Mouse (Mus musculus) liver, adult 2 months (tissue): ENCODE measurements around the gene Plcb2. TPM values are rescaled to one million over a fixed set of nuclear protein-coding genes. Genes with fewer than 3 reads are reported as not detected.

Experiments used
- DNase-seq: peaks from one replicate; pipeline ENCODE4 v3.0.0-alpha.2; 2011; ENCODE audit warnings: low read depth, low spot score; ENCODE audit errors: extremely low read depth
- H3K27ac ChIP-seq: fragments of 200-500 bp; replicated peaks from 2 replicates; pipeline ENCODE4 v1.5.1; 2012; ENCODE audit warnings: low read depth, mild to moderate bottlenecking, control low read depth, inconsistent platforms, low read length; ENCODE audit not compliant: insufficient read depth
- H3K27me3 ChIP-seq: fragments of 200-500 bp; 2 replicates; pipeline ENCODE4 v1.6.1; 2012; ENCODE audit warnings: mild to moderate bottlenecking, moderate library complexity, low read length, inconsistent platforms; ENCODE audit not compliant: control insufficient read depth, insufficient read depth
- H3K36me3 ChIP-seq: fragments of 200-500 bp; 2 replicates; pipeline ENCODE4 v1.6.1; 2012; ENCODE audit warnings: low read length, inconsistent platforms; ENCODE audit not compliant: control insufficient read depth, insufficient read depth
- H3K4me1 ChIP-seq: fragments of 200-500 bp; 2 replicates; pipeline ENCODE4 v1.6.1; 2011; ENCODE audit warnings: low read length; ENCODE audit not compliant: control insufficient read depth, insufficient read depth
- H3K4me3 ChIP-seq: fragments of 200-500 bp; 2 replicates; pipeline ENCODE4 v1.5.1; 2011; ENCODE audit warnings: low read depth, mild to moderate bottlenecking, control low read depth, low read length, moderate library complexity; ENCODE audit not compliant: insufficient read depth
- H3K79me2 ChIP-seq: fragments of 200-500 bp; 2 replicates; pipeline ENCODE4 v1.6.1; 2012; ENCODE audit warnings: inconsistent platforms, mild to moderate bottlenecking, low read length, moderate library complexity; ENCODE audit not compliant: control insufficient read depth, insufficient read depth
- H3K9ac ChIP-seq: fragments of 200-500 bp; 2 replicates; pipeline ENCODE4 v1.6.1; 2012; ENCODE audit warnings: low read depth, mild to moderate bottlenecking, control low read depth, inconsistent platforms, low read length
- CTCF ChIP-seq: fragments of 200-500 bp; IDR thresholded peaks from 2 replicates; pipeline ENCODE4 v1.5.1; 2011; ENCODE audit warnings: low read depth, low read length, control low read depth
- POLR2A ChIP-seq: fragments of 200-500 bp; IDR thresholded peaks from 2 replicates; pipeline ENCODE4 v1.6.1; 2011; ENCODE audit warnings: low read length, control low read depth; ENCODE audit not compliant: insufficient read depth; ENCODE audit errors: extremely low read depth
- WGBS: fragments of 180-500 bp; shearing (Covaris S2); methylation state at CpG from one replicate; pipeline ENCODE4 v1.1.7; 2018; 5-methylcytosine and 5-hydroxymethylcytosine counted together
- polyA plus RNA-seq: library from polyadenylated mRNA; depleted of rRNA; stranded (reverse); fragments of >200 nt; gene quantifications from 2 replicates; pipeline ENCODE4 v1.2.3, GENCODE M21; 2012
- total RNA-seq: library from RNA; depleted of rRNA; stranded (reverse); fragments of >200 nt; gene quantifications from 2 replicates; pipeline ENCODE4 v1.2.3, GENCODE M21; 2014

The Plcb2 gene
- total and polyA plus RNA-seq, 2 experiments = 0.80 to 1.2 TPM

DNA sequence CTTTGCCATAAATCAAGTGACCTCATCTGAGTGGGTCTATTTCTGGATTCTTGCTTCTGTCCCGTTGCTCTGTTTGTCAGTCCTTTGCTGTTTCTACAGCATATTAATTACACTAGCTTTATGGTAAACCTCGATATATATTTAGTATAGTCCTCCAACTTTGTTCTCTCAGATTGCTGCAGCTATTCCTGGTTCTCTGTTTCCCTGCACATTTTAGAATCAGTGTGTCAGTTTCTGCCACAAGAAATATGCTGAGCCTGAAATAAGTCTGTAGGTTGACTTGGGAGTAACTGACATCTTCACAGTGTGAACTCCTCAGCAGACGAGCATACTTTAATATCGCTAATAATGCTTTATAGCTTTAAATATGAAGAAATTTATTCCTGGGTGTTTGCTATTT lies 43.1 kb downstream of the Plcb2 start:
- no peak overlapping the region for H3K4me3 ChIP-seq
- no peaks in the 10 kb centered on the region for H3K27me3 ChIP-seq
- no peaks in the 10 kb centered on the region for H3K79me2 ChIP-seq
- no peak for TF ChIP-seq CTCF
- no peak for TF ChIP-seq POLR2A
- WGBS = 88% methylated on average over 4 of the region's 4 CpGs
- no peak for DNase-seq
- no peaks in the 10 kb centered on the region for H3K4me1 ChIP-seq
- no peak overlapping the region for H3K9ac ChIP-seq
- no peaks in the 10 kb centered on the region for H3K36me3 ChIP-seq
- no peak overlapping the region for H3K27ac ChIP-seq

DNA sequence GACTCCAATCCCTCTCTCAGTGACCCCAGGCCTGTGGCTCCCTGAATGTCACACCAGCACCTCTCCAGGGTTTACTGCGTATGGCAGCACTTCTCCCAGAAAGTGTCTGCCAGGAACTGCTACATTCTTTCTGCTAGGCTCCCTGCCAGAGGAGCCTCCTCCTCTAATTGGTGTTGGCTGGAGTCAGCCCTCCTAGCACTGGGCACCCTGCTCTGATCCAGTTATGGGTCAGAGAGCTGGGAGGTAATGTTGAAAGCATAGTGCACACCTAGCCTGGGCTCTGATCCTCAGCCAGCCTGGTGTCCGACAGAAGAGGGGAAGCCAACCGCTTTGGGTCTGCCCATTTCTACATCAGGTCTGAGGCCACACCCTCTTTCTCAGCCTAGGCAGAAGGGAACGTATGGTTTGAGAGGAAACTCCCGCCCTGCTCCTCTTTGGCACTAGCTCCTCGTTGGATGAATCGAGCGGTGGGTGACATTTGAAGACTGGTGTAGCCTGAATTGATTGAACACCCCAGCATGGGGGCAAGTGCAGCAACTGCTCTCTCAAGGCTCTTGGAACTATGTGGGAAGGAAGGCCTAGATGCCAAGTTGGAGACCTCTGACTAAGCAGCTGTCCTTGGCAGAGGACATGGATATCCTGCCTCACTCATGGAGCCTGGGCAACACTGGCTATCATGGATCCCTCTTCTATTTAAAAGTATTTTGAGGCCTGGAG lies 45.5 kb downstream of the Plcb2 start:
- WGBS = 80% methylated on average over 8 of the region's 8 CpGs

DNA sequence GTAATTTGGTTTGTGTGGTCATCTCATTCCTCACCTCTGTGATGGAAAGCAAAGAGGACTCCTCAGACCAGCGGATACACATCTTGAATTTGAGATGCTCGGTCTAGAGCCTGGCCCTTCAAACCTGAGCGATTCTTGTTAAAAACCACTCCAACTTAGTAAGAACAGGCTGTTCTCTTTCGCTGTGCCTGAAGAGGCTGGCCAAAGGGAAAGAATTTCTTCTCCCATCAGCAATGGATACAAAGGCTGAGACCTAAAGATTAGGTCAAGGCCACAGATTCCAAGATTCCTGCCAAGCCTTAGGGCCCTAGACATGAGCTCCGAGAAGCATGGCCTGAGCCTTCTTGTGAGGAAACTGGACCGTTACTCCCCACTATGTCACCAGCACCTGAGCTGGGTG lies 47.3 kb downstream of the Plcb2 start:
- peaks cover 13% of the 10 kb centered on the region; the same call in 1 of the 2 replicates for H3K27me3 ChIP-seq

More for the DNA sequence above, 45.5 kb downstream of the Plcb2 start:
- no peak for DNase-seq
- H3K4me1 ChIP-seq = no peaks in the 10 kb centered on the region
- no peak overlapping the region for H3K27ac ChIP-seq
- no peaks in the 10 kb centered on the region for H3K36me3 ChIP-seq
- H3K4me3 ChIP-seq = no peak overlapping the region
- no peak overlapping the region for H3K9ac ChIP-seq
- no peaks in the 10 kb centered on the region for H3K27me3 ChIP-seq
- no peak for TF ChIP-seq CTCF
- TF ChIP-seq POLR2A = no peak
- no peaks in the 10 kb centered on the region for H3K79me2 ChIP-seq

DNA sequence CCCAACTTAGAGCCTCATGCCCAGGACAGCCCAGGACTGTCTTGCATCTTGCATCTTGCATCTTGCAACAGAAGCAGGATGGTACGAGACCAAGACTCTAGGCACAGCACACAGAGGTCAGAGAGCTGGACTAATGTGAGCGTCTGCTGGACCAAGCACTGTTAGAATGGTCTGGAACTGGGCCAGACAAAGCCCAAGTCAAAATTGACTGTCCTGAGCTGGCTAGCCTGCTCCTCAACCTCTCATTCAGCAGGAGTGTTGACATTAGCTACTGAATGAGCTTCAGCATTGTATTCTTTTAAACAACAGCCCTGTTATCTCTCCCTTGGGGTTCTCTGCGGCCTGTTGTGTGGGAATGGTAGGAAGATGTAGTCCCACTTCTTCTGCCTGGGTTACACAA lies 48.7 kb downstream of the Plcb2 start:
- H3K27me3 ChIP-seq = peaks cover 13% of the 10 kb centered on the region; the same call in 1 of the 2 replicates
- no peak overlapping the region for H3K4me3 ChIP-seq
- H3K27ac ChIP-seq = no peak overlapping the region
- no peak for DNase-seq
- H3K9ac ChIP-seq = no peak overlapping the region
- WGBS = 82% methylated on average over 3 of the region's 3 CpGs
- no peaks in the 10 kb centered on the region for H3K36me3 ChIP-seq
- H3K4me1 ChIP-seq = no peaks in the 10 kb centered on the region
- TF ChIP-seq POLR2A (no peak), CTCF (no peak)
- H3K79me2 ChIP-seq = no peaks in the 10 kb centered on the region

More for the DNA sequence above, 47.3 kb downstream of the Plcb2 start:
- H3K27ac ChIP-seq = no peak overlapping the region
- WGBS = 95% methylated on average over 6 of the region's 6 CpGs
- no peak overlapping the region for H3K9ac ChIP-seq
- no peaks in the 10 kb centered on the region for H3K79me2 ChIP-seq
- no peak for DNase-seq
- no peak overlapping the region for H3K4me3 ChIP-seq
- H3K4me1 ChIP-seq = no peaks in the 10 kb centered on the region
- no peak for TF ChIP-seq POLR2A
- TF ChIP-seq CTCF = no peak
- no peaks in the 10 kb centered on the region for H3K36me3 ChIP-seq

DNA sequence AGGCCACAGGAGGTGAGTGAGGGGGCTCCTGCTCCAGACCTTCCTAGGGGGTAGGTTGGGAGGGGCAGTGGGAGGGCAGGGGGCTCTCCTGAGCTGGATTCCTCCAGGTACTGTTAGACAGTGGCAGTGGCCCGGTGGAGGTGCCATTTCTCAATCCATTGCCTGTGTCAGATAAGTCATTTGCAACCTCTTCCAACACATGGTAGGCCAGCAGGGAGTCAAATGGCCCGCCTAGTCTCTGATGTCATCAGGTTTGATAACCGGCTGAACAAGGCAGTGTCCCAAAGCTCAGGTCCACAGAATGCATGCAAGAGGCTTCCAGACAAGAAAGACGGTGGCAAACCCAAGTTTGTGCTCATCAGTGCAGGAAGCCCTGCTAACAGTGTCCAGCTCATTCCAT lies 50.4 kb downstream of the Plcb2 start:
- H3K9ac ChIP-seq = no peak overlapping the region
- TF ChIP-seq CTCF (no peak), POLR2A (no peak)
- peak; percentile 36 for DNase-seq
- no peaks in the 10 kb centered on the region for H3K79me2 ChIP-seq
- whole genome bisulfite sequencing = 16% methylated on average over 4 of the region's 4 CpGs
- no peak overlapping the region; the same call in 1 of the 2 replicates for H3K4me3 ChIP-seq
- H3K27me3 ChIP-seq = peaks cover 13% of the 10 kb centered on the region; the same call in 1 of the 2 replicates
- no peak overlapping the region for H3K27ac ChIP-seq
- no peaks in the 10 kb centered on the region for H3K4me1 ChIP-seq
- H3K36me3 ChIP-seq = no peaks in the 10 kb centered on the region
